Mouse (Mus musculus) lung, postnatal 25 days (tissue): Measurements from ENCODE around the gene Cyp2c23.

Experiments
- DNase-seq: peaks from one replicate; pipeline ENCODE4 v3.0.0; 2022; ENCODE audit warnings: low spot score

The Cyp2c23 gene

GRCm38 (mm10) chr19:44028972-44029371 is at the start of gene Cyp2c23:
Gene Cyp2c23, minus strand, starts transcription at chr19:44029208.
- DNase-seq, result no peak

- DNase-seq, result no peak
These were observed 48.0 kb upstream of the Cyp2c23 start for GRCm38 (mm10) chr19:44077024-44077423.

- no peak for DNase-seq
These were observed 47.4 kb upstream of the Cyp2c23 start for GRCm38 (mm10) chr19:44076457-44076856.

GRCm38 (mm10) chr19:44074986-44075385 is 46.0 kb upstream of the Cyp2c23 start:
- DNase-seq, result no peak

- DNase-seq, result no peak
These were observed 42.2 kb upstream of the Cyp2c23 start for GRCm38 (mm10) chr19:44071166-44071565.

- no peak for DNase-seq
These were observed 40.9 kb upstream of the Cyp2c23 start for GRCm38 (mm10) chr19:44069914-44070232.

GRCm38 (mm10) chr19:44069121-44069913 is 40.3 kb upstream of the Cyp2c23 start, which contains the start of gene Erlin1:
Gene Erlin1, minus strand, starts transcription at chr19:44069785.
- DNase-seq, result peak; percentile 90

GRCm38 (mm10) chr19:44068232-44068631 is 39.2 kb upstream of the Cyp2c23 start:
- no peak for DNase-seq

- DNase-seq, result peak; percentile 12
These were observed 38.5 kb upstream of the Cyp2c23 start for GRCm38 (mm10) chr19:44067323-44068049.

- DNase-seq, result peak; percentile 48
These were observed 35.7 kb upstream of the Cyp2c23 start for GRCm38 (mm10) chr19:44064734-44065133.

- no peak for DNase-seq
These were observed 34.8 kb upstream of the Cyp2c23 start for GRCm38 (mm10) chr19:44063773-44064172.

- DNase-seq, result no peak
These were observed 31.2 kb upstream of the Cyp2c23 start for GRCm38 (mm10) chr19:44060226-44060625.

GRCm38 (mm10) chr19:44055173-44055826 is 26.3 kb upstream of the Cyp2c23 start:
- DNase-seq, result no peak

- DNase-seq, result no peak
These were observed 21.4 kb upstream of the Cyp2c23 start for GRCm38 (mm10) chr19:44050388-44050787.

- DNase-seq, result no peak
These were observed 20.3 kb upstream of the Cyp2c23 start for GRCm38 (mm10) chr19:44049282-44049681.

GRCm38 (mm10) chr19:44045847-44046246 is 16.8 kb upstream of the Cyp2c23 start:
- no peak for DNase-seq

GRCm38 (mm10) chr19:44042121-44042520 is 13.1 kb upstream of the Cyp2c23 start:
- no peak for DNase-seq

- no peak for DNase-seq
These were observed 4.4 kb upstream of the Cyp2c23 start for GRCm38 (mm10) chr19:44033396-44033795.

GRCm38 (mm10) chr19:44032046-44032744 is 3.2 kb upstream of the Cyp2c23 start:
- DNase-seq, result no peak

- no peak for DNase-seq
These were observed 1.0 kb upstream of the Cyp2c23 start for GRCm38 (mm10) chr19:44030024-44030423.

GRCm38 (mm10) chr19:44026956-44027530 is 2.0 kb downstream of the Cyp2c23 start:
- no peak for DNase-seq
